Mouse (Mus musculus) embryonic fibroblast, embryonic 13.5 days (primary cell): ENCODE results near the gene Pygm. TPM values are rescaled to one million over a fixed set of nuclear protein-coding genes. Genes with fewer than 3 reads are reported as not detected.

ENCODE experiments used
- H3K27ac ChIP-seq: 2 replicates; pipeline ENCODE4 v1.5.1; 2012; ENCODE audit warnings: low read length, control low read depth, inconsistent platforms; ENCODE audit not compliant: insufficient read depth
- H3K4me1 ChIP-seq: 2 replicates; pipeline ENCODE4 v1.6.1; 2011; ENCODE audit warnings: low read length; ENCODE audit not compliant: control insufficient read depth, insufficient read depth
- H3K4me3 ChIP-seq: 2 replicates; pipeline ENCODE4 v1.5.1; 2011; ENCODE audit warnings: mild to moderate bottlenecking, control low read depth, low read length; ENCODE audit not compliant: insufficient read depth
- CTCF ChIP-seq: IDR thresholded peaks from 2 replicates; pipeline ENCODE4 v1.5.1; 2011; ENCODE audit warnings: mild to moderate bottlenecking, control low read depth, low read length, moderate library complexity, borderline replicate concordance; ENCODE audit not compliant: insufficient read depth
- POLR2A ChIP-seq: IDR thresholded peaks from 2 replicates; pipeline ENCODE4 v1.6.1; 2011; ENCODE audit warnings: low read depth, mild to moderate bottlenecking, control low read depth, low read length, moderate library complexity
- polyA plus RNA-seq: library from polyadenylated mRNA; stranded (reverse); fragments of >200 nt; gene quantifications from 2 replicates; pipeline ENCODE4 v1.2.4, GENCODE M21; 2011; ENCODE audit warnings: low read depth; ENCODE audit not compliant: missing spikeins, insufficient read length

Pygm gene
- polyA plus RNA-seq, 1 experiment, result 0.91 TPM

DNA sequence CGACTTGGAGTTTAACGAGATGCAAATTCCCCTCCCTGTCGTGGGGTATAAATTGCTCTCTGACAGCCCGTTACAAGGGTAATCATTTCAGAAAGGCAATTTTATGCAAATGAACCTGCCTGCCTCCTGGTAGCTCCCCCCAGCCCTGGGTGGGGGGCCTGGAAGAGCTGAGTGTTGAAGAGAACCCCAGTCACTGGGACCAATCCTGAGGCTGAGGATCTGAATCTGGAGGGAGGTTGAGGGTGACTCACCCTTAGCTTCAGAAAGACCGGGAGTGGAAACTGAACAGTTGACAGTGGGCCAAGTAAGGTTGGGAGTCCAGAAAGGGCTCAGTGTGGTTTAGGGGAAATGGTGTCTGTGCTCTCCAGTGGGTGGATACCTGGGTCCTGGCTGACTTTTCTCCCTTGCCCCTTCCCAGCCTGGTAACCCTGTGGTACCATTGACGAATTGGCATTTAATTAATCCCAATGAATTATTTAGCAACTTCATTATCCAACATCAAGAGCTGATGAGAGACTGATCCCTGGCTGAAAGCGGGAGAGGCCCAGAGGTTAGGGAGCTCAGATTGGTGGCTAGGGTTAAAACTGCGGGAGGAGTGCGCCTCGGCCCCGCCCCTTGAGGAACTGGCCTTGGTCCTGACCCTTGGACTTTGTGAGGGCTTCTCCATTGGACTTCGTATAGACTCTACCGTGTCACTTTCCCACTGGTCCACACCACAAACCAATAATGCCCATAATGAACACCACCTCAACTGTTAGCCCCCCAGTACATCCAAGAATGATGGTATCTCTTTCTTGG, 42.7 kb downstream of the Pygm start:
- H3K4me1 ChIP-seq, result no peaks in the 10 kb centered on the region
- no peak overlapping the region for H3K27ac ChIP-seq
- no peak overlapping the region for H3K4me3 ChIP-seq
- TF ChIP-seq POLR2A, result no peak

GRCm38 (mm10) chr19:6427653-6428434, 43.6 kb downstream of the Pygm start:
- Histone ChIP-seq H3K4me1 (no peaks in the 10 kb centered on the region), H3K4me3 (no peak overlapping the region), H3K27ac (no peak overlapping the region)
- TF ChIP-seq POLR2A (no peak), CTCF (no peak)

DNA sequence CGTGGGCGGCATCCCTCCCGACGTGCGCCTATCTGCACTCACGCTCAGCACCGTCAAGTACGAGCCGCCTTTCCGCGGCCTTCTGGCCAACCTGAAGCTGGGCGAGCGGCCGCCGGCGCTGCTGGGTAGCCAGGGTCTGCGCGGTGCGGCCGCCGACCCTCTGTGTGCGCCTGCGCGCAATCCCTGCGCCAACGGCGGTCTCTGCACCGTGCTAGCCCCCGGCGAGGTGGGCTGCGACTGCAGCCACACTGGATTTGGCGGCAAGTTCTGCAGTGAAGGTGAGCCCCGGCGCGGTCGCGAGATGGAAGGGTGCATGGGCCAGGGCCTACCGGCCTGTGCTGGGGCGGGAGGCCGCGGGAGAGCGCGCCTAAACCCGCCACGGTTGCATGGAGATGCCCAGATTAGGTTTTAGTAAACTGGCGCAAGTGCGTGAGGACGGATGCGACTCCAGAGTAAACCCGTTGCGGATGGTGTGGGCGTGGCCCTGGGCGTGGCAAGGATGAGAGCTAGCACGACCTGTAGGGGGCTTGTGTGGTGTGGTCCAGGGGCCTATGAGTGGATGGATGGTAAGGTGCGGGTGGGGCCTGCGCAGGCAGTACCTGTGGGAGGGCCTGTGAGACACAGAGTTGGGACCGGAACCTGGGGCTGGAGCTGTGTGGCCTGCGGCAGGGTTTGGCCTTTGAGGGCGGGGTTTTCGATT, 44.5 kb downstream of the Pygm start:
- H3K4me3 ChIP-seq, result no peak overlapping the region
- H3K4me1 ChIP-seq, result no peaks in the 10 kb centered on the region
- TF ChIP-seq POLR2A (no peak), CTCF (no peak)
- H3K27ac ChIP-seq, result no peak overlapping the region

DNA sequence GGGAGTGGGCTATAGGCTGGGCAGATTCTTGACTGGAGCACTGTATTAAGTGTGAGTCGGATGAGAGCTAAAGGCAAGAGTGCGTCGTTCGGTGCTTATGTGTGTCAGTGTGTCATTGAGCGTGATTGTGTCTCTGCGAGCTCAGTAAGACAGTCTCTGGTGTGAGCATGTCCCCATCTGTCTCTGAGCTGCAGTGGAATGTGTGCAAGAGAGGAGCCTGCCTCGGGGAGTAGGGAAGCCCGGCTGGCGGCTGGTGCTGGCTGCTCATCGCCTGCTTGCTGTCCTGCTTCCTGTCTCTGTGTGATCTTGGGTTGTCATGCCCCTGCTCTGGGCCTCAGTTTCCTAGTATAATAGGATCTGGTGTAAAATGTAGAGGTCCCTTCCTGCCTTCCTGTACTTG, 58.8 kb downstream of the Pygm start:
- Histone ChIP-seq H3K4me1 (no peaks in the 10 kb centered on the region), H3K4me3 (no peak overlapping the region), H3K27ac (no peak overlapping the region)
- TF ChIP-seq CTCF (no peak), POLR2A (no peak)

DNA sequence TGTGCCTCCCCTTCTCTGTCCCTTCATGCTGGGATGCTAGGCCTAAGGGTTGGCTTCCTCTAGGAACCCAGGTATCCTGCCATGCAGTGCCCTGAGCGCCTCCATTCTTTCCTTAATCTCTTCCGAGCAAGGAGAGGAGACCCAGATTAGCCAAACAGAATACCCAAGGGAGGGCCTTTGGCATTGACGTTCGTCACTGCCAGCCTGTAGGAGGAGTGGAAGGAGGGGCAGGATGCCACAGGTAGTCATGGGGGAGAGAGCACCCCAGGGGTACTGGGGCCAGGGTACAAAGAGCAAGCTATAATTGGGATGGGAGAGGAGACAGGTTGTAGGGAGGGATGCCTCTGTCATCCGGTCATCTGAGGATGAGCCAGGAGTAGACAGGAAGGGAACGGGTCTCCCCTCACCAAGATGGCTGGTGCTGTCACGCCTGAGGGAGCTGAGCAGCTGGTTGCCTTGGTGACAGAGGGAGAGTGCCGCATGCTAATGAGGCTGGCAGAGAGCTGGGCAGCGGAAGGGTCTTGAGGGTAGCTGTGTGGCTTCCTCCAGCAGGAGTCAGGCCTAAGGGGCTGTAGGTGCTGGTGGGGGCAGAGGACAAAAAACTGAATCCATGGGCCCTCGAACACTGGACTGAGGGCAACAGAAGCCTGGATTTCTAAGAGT, 61.7 kb downstream of the Pygm start:
- no peak overlapping the region for H3K4me3 ChIP-seq
- H3K27ac ChIP-seq, result no peak overlapping the region
- TF ChIP-seq CTCF, result no peak
- TF ChIP-seq POLR2A, result no peak
- no peaks in the 10 kb centered on the region for H3K4me1 ChIP-seq

- H3K27ac ChIP-seq, result no peak overlapping the region
- no peaks in the 10 kb centered on the region for H3K4me1 ChIP-seq
- TF ChIP-seq POLR2A (no peak), CTCF (no peak)
- no peak overlapping the region for H3K4me3 ChIP-seq
Observed at GRCm38 (mm10) chr19:6446736-6447437, 62.7 kb downstream of the Pygm start.

Other genes starting within 250 kb of the Pygm start
- gene Batf2, start 243.4 kb upstream of the Pygm start, polyA plus RNA-seq, result not detected in 2 replicates
- gene Arl2, start 242.9 kb upstream of the Pygm start, polyA plus RNA-seq, result 56.2 and 57.6 TPM in 2 replicates
- not detected in 2 replicates for gene Majin, start 200.0 kb upstream of the Pygm start, polyA plus RNA-seq
- gene Gpha2, start 158.0 kb upstream of the Pygm start, polyA plus RNA-seq, result not detected in 2 replicates
- gene Ppp2r5b, start 148.5 kb upstream of the Pygm start, polyA plus RNA-seq, result 26.0 and 33.0 TPM in 2 replicates
- 13.0 and 14.3 TPM in 2 replicates for gene Atg2a, start 142.7 kb upstream of the Pygm start, polyA plus RNA-seq
- gene Ehd1, start 107.7 kb upstream of the Pygm start, polyA plus RNA-seq, result 72.9 and 96.4 TPM in 2 replicates
- 17.0 and 18.6 TPM in 2 replicates for gene Cdc42bpg, start 77.9 kb upstream of the Pygm start, polyA plus RNA-seq
- gene Men1, start 49.4 kb upstream of the Pygm start, polyA plus RNA-seq, result 36.1 and 37.5 TPM in 2 replicates
- gene Map4k2, start 43.3 kb upstream of the Pygm start, polyA plus RNA-seq, result 18.0 and 24.3 TPM in 2 replicates
- gene Sf1, start 20.7 kb upstream of the Pygm start, polyA plus RNA-seq, result 186 and 226 TPM in 2 replicates
- 1.8 and 2.3 TPM in 2 replicates for gene Rasgrp2, start 14.9 kb downstream of the Pygm start, polyA plus RNA-seq
- 0.13 and 0.39 TPM in 2 replicates for gene Nrxn2, start 34.3 kb downstream of the Pygm start, polyA plus RNA-seq
- gene Slc22a12, start 158.6 kb downstream of the Pygm start, polyA plus RNA-seq, result not detected in 2 replicates